Mouse (Mus musculus): Measurements from ENCODE around the gene Trpc4ap. TPM values are rescaled to one million over a fixed set of nuclear protein-coding genes. Genes with fewer than 3 reads are reported as not detected.
"Not testable (repeated sequence)": the region's sequence is repeated elsewhere in the genome, so short reads cannot be mapped to it uniquely, and the experiment has no call there.

Gene Trpc4ap
- 100 to 1,000 TPM; 161 to 163 TPM for total RNA-seq (2021)

GRCm38 (mm10) chr2:155691723-155692493 lies at the start of gene Trpc4ap:
TSS of gene Trpc4ap (minus strand) at chr2:155692384.
- peak; percentile 99 for DNase-seq (ENCODE audit: extremely low spot score in 1 of 2, low spot score in 1 of 2)

- DNase-seq (ENCODE audit: extremely low spot score in 1 of 2, low spot score in 1 of 2), result no peak
Observed at GRCm38 (mm10) chr2:155737803-155738202, 45.6 kb upstream of the Trpc4ap start.

- DNase-seq (ENCODE audit: extremely low spot score in 1 of 2, low spot score in 1 of 2), result no peak
Observed at GRCm38 (mm10) chr2:155736936-155737335, 44.8 kb upstream of the Trpc4ap start.

GRCm38 (mm10) chr2:155735766-155736165 lies 43.6 kb upstream of the Trpc4ap start, which contains the start of gene Gm17581:
TSS of gene Gm17581 (minus strand) at chr2:155735866.
- not testable (repeated sequence) for DNase-seq (ENCODE audit: extremely low spot score in 1 of 2, low spot score in 1 of 2)

GRCm38 (mm10) chr2:155735080-155735479 lies 42.9 kb upstream of the Trpc4ap start:
- DNase-seq (ENCODE audit: extremely low spot score in 1 of 2, low spot score in 1 of 2), result no peak

GRCm38 (mm10) chr2:155729158-155729645 lies 37.0 kb upstream of the Trpc4ap start, which contains the start of gene Edem2:
TSS of gene Edem2 (minus strand) at chr2:155729475.
- DNase-seq (ENCODE audit: extremely low spot score in 1 of 2, low spot score in 1 of 2), result peak; percentile 66 to 84

- DNase-seq (ENCODE audit: extremely low spot score in 1 of 2, low spot score in 1 of 2), result no peak
Observed at GRCm38 (mm10) chr2:155728742-155729141, 36.6 kb upstream of the Trpc4ap start.

GRCm38 (mm10) chr2:155727764-155728395 lies 35.7 kb upstream of the Trpc4ap start:
- no peak for DNase-seq (ENCODE audit: extremely low spot score in 1 of 2, low spot score in 1 of 2)

GRCm38 (mm10) chr2:155726302-155726701 lies 34.1 kb upstream of the Trpc4ap start:
- no peak for DNase-seq (ENCODE audit: extremely low spot score in 1 of 2, low spot score in 1 of 2)

- no peak for DNase-seq (ENCODE audit: extremely low spot score in 1 of 2, low spot score in 1 of 2)
Observed at GRCm38 (mm10) chr2:155724526-155724925, 32.3 kb upstream of the Trpc4ap start.

GRCm38 (mm10) chr2:155724036-155724435 lies 31.9 kb upstream of the Trpc4ap start:
- no peak for DNase-seq (ENCODE audit: extremely low spot score in 1 of 2, low spot score in 1 of 2)

- no peak for DNase-seq (ENCODE audit: extremely low spot score in 1 of 2, low spot score in 1 of 2)
Observed at GRCm38 (mm10) chr2:155720585-155720984, 28.4 kb upstream of the Trpc4ap start.

GRCm38 (mm10) chr2:155717082-155717990 lies 25.2 kb upstream of the Trpc4ap start:
- no peak for DNase-seq (ENCODE audit: extremely low spot score in 1 of 2, low spot score in 1 of 2)

GRCm38 (mm10) chr2:155710557-155710956 lies 18.4 kb upstream of the Trpc4ap start:
- DNase-seq (ENCODE audit: extremely low spot score in 1 of 2, low spot score in 1 of 2), result no peak

GRCm38 (mm10) chr2:155707251-155707650 lies 15.1 kb upstream of the Trpc4ap start:
- peak in 1 of 2 experiments; percentile 29 for DNase-seq (ENCODE audit: extremely low spot score in 1 of 2, low spot score in 1 of 2)

GRCm38 (mm10) chr2:155703630-155704029 lies 11.4 kb upstream of the Trpc4ap start:
- no peak for DNase-seq (ENCODE audit: extremely low spot score in 1 of 2, low spot score in 1 of 2)

GRCm38 (mm10) chr2:155701399-155701919 lies 9.3 kb upstream of the Trpc4ap start:
- DNase-seq (ENCODE audit: extremely low spot score in 1 of 2, low spot score in 1 of 2), result peak in 1 of 2 experiments; percentile 17

- not testable (repeated sequence) for DNase-seq (ENCODE audit: extremely low spot score in 1 of 2, low spot score in 1 of 2)
Observed at GRCm38 (mm10) chr2:155698443-155698842, 6.3 kb upstream of the Trpc4ap start.

- no peak for DNase-seq (ENCODE audit: extremely low spot score in 1 of 2, low spot score in 1 of 2)
Observed at GRCm38 (mm10) chr2:155696851-155697250, 4.7 kb upstream of the Trpc4ap start.

GRCm38 (mm10) chr2:155696091-155696558 lies 3.9 kb upstream of the Trpc4ap start:
- peak; percentile 69 to 92 for DNase-seq (ENCODE audit: extremely low spot score in 1 of 2, low spot score in 1 of 2)
